Mouse (Mus musculus) kidney, adult 2 months (tissue): ENCODE results near the gene Ccdc9b. TPM values are rescaled to one million over a fixed set of nuclear protein-coding genes. Genes with fewer than 3 reads are reported as not detected.

Source experiments
- DNase-seq: peaks from one replicate; pipeline ENCODE4 v3.0.0; 2021
- H3K27ac ChIP-seq: fragments of 200-500 bp; 2 replicates; pipeline ENCODE4 v1.5.1; 2012; ENCODE audit warnings: low read depth, low read length, control low read depth, inconsistent platforms; ENCODE audit not compliant: insufficient read depth
- H3K27me3 ChIP-seq: fragments of 200-500 bp; replicated peaks from 2 replicates; pipeline ENCODE4 v1.6.1; 2012; ENCODE audit warnings: mild to moderate bottlenecking, moderate library complexity, low read length, inconsistent platforms; ENCODE audit not compliant: control insufficient read depth, insufficient read depth
- H3K36me3 ChIP-seq: fragments of 200-500 bp; 2 replicates; pipeline ENCODE4 v1.6.1; 2012; ENCODE audit warnings: mild to moderate bottlenecking, moderate library complexity, low read length, inconsistent platforms; ENCODE audit not compliant: control insufficient read depth, insufficient read depth
- H3K4me1 ChIP-seq: fragments of 200-500 bp; 2 replicates; pipeline ENCODE4 v1.6.1; 2011; ENCODE audit warnings: low read length; ENCODE audit not compliant: control insufficient read depth, insufficient read depth
- H3K4me3 ChIP-seq: fragments of 200-500 bp; 2 replicates; pipeline ENCODE4 v1.5.1; 2011; ENCODE audit warnings: mild to moderate bottlenecking, low read depth, low read length, control low read depth; ENCODE audit not compliant: insufficient read depth
- CTCF ChIP-seq: fragments of 200-500 bp; conservative IDR thresholded peaks from 2 replicates; pipeline ENCODE4 v1.5.1; 2011; ENCODE audit warnings: low read depth, mild to moderate bottlenecking, control low read depth, low read length, moderate library complexity, mixed read lengths; ENCODE audit not compliant: insufficient read depth, insufficient read length
- POLR2A ChIP-seq: fragments of 200-500 bp; IDR thresholded peaks from one replicate; pipeline ENCODE4 v1.6.1; 2011; ENCODE audit warnings: low read depth, low read length, control low read depth
- WGBS: fragments of 180-500 bp; shearing (Covaris S2); methylation state at CpG from one replicate; pipeline ENCODE4 v1.1.7; 2018; 5-methylcytosine and 5-hydroxymethylcytosine counted together
- polyA plus RNA-seq: library from polyadenylated mRNA; depleted of rRNA; stranded (reverse); fragments of >200 nt; gene quantifications from 2 replicates; pipeline ENCODE4 v1.2.3, GENCODE M21; 2012

The Ccdc9b gene
- polyA plus RNA-seq, 1 experiment: 3.4 TPM

- no peak overlapping the region for H3K27ac ChIP-seq
- TF ChIP-seq POLR2A (no peak), CTCF (no peak)
- WGBS: 89% methylated on average over 7 of the region's 7 CpGs
These were observed 21.2 kb upstream of the Ccdc9b start for GRCm38 (mm10) chr2:118783663-118784062.

GRCm38 (mm10) chr2:118783093-118783492 lies 20.6 kb upstream of the Ccdc9b start:
- Histone ChIP-seq H3K27ac (no peak overlapping the region), H3K36me3 (no peaks in the 10 kb centered on the region), H3K4me1 (no peaks in the 10 kb centered on the region), H3K4me3 (no peak overlapping the region), H3K27me3 (no peaks in the 10 kb centered on the region)
- 50% methylated on average over 5 of the region's 5 CpGs for WGBS
- DNase-seq: no peak
- TF ChIP-seq CTCF (no peak), POLR2A (no peak)

More at GRCm38 (mm10) chr2:118783663-118784062, 21.2 kb upstream of the Ccdc9b start:
- DNase-seq: no peak
- Histone ChIP-seq H3K4me3 (no peak overlapping the region), H3K36me3 (no peaks in the 10 kb centered on the region), H3K27me3 (no peaks in the 10 kb centered on the region), H3K4me1 (no peaks in the 10 kb centered on the region)

GRCm38 (mm10) chr2:118782303-118782702 lies 19.8 kb upstream of the Ccdc9b start:
- Histone ChIP-seq H3K4me1 (no peaks in the 10 kb centered on the region), H3K36me3 (no peaks in the 10 kb centered on the region), H3K4me3 (no peak overlapping the region), H3K27me3 (no peaks in the 10 kb centered on the region), H3K27ac (no peak overlapping the region)
- TF ChIP-seq POLR2A (no peak), CTCF (no peak)
- 62% methylated on average over 4 of the region's 4 CpGs for WGBS
- DNase-seq: no peak

GRCm38 (mm10) chr2:118781115-118781514 lies 18.7 kb upstream of the Ccdc9b start:
- Histone ChIP-seq H3K4me1 (no peaks in the 10 kb centered on the region), H3K27me3 (no peaks in the 10 kb centered on the region), H3K27ac (no peak overlapping the region), H3K4me3 (no peak overlapping the region), H3K36me3 (no peaks in the 10 kb centered on the region)
- 58% methylated on average over 1 of the region's 1 CpGs for WGBS
- TF ChIP-seq POLR2A (no peak), CTCF (no peak)
- DNase-seq: no peak

- DNase-seq: peak; percentile 96
- WGBS: 13% methylated on average over 39 of the region's 39 CpGs
- TF ChIP-seq POLR2A: no peak
- TF ChIP-seq CTCF: peak; percentile 43; the same call in 1 of the 2 replicates
- Histone ChIP-seq H3K4me3 (peak within 1 kb of the TSS; percentile 53), H3K27ac (no peak within 1 kb of the TSS), H3K4me1 (no peaks in the 10 kb centered on the region), H3K36me3 (no peaks in the 10 kb centered on the region), H3K27me3 (no peaks in the 10 kb centered on the region)
These were observed 17.3 kb upstream of the Ccdc9b start, which contains the start of gene Disp2 for GRCm38 (mm10) chr2:118779504-118780480. Gene Disp2, plus strand, starts transcription at chr2:118779719.

- TF ChIP-seq CTCF (no peak), POLR2A (no peak)
- Histone ChIP-seq H3K36me3 (no peaks in the 10 kb centered on the region), H3K27me3 (no peaks in the 10 kb centered on the region), H3K4me1 (no peaks in the 10 kb centered on the region), H3K27ac (no peak overlapping the region), H3K4me3 (peak overlapping the region; percentile 53)
- WGBS: 15% methylated on average over 10 of the region's 10 CpGs
- DNase-seq: no peak
These were observed 16.6 kb upstream of the Ccdc9b start for GRCm38 (mm10) chr2:118779065-118779464.

- Histone ChIP-seq H3K27ac (no peak overlapping the region), H3K27me3 (no peaks in the 10 kb centered on the region), H3K36me3 (no peaks in the 10 kb centered on the region), H3K4me1 (no peaks in the 10 kb centered on the region), H3K4me3 (no peak overlapping the region)
- no peak for DNase-seq
- TF ChIP-seq CTCF: no peak
- 82% methylated on average over 4 of the region's 4 CpGs for WGBS
These were observed 16.0 kb upstream of the Ccdc9b start for GRCm38 (mm10) chr2:118778418-118778817.
